Mouse (Mus musculus) frontal cortex, adult 2 months (tissue): ENCODE data around the gene Mtfr1l. TPM values are rescaled to one million over a fixed set of nuclear protein-coding genes. Genes with fewer than 3 reads are reported as not detected.
A peak's percentile ranks its signal among the peaks of the same experiment; 100 is the strongest.
"Not testable (repeated sequence)": the region's sequence is repeated elsewhere in the genome, so short reads cannot be mapped to it uniquely, and the experiment has no call there.

Source experiments
- DNase-seq, 2 experiments: peaks; one replicate each; pipeline ENCODE4 v3.0.0; 2022; ENCODE audit warnings: low spot score in 1 of 2; ENCODE audit errors: extremely low spot score in 1 of 2
- polyA plus RNA-seq: library from polyadenylated mRNA; depleted of rRNA; stranded (reverse); fragments of >200 nt; gene quantifications from 2 replicates; pipeline ENCODE4 v1.2.3, GENCODE M21; 2012; rRNA removed

The Mtfr1l gene
- polyA plus RNA-seq, 1 experiment: 135 TPM

GRCm38 (mm10) chr4:134494780-134495545 lies 40.2 kb downstream of the Mtfr1l start:
- DNase-seq: no peak

- DNase-seq: not testable (repeated sequence)
Observed at GRCm38 (mm10) chr4:134494161-134494560, 41.0 kb downstream of the Mtfr1l start.

DNA sequence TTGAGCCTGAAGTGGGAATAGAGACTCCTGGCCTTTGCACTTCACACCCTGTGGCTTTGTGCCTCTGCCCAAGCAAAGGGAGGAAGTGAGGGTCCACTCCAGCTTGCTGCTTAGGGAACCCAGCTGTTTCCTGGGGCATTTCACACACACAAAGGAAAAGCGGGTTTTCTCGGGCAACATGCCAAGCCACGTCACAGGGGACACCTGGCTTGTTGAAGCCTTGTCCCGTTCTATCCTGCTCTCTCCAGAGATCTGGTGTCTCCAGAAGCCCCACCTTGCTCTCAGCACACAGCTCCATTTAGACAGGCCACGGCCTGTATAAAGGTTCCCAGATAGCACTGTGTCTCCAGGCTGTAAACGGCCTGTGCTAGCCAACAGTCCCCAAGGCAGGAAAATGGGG lies 43.5 kb downstream of the Mtfr1l start:
- DNase-seq: no peak

GRCm38 (mm10) chr4:134489986-134490665 lies 45.1 kb downstream of the Mtfr1l start:
- DNase-seq: no peak

DNA sequence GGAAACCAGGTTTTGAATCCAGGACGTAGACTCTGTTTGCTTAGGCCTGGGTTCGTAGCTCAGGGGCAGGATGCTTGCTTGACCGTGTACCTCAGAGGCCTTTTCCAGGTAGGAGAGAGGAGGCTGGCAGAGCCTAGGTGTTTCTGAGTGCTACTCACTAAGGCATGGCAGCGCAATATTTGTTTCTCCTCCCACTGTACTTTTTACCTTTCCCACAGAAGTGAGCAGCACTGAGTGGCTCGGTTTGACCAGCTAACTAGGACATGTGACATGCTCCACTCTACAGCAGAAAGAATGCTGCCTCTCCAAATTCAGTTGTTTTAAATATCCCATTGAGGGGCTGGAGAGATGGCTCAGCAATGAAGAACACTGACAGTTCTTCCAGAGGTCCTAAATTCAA lies 47.0 kb downstream of the Mtfr1l start:
- no peak for DNase-seq

GRCm38 (mm10) chr4:134485151-134485900 lies 49.9 kb downstream of the Mtfr1l start:
- DNase-seq: no peak

DNA sequence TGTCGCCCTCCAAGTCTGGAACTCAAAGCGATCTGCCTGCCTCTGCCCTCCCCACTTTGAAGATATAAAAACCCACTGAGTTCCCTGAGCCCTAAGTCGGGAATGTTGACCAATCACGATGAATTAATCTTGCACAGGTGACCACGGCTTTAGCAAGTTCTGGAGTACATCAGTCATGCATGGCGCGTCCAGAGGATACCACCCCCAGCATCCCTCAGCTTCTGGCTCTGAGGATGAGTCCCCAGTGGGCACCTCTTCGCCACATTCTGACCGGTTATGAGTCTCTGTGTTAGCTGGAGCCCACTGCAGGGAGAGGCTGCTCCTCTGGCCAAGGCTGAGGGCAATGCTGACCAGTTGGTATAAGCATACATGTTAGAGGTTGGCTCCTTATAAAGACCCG lies 51.0 kb downstream of the Mtfr1l start:
- DNase-seq: no peak

DNA sequence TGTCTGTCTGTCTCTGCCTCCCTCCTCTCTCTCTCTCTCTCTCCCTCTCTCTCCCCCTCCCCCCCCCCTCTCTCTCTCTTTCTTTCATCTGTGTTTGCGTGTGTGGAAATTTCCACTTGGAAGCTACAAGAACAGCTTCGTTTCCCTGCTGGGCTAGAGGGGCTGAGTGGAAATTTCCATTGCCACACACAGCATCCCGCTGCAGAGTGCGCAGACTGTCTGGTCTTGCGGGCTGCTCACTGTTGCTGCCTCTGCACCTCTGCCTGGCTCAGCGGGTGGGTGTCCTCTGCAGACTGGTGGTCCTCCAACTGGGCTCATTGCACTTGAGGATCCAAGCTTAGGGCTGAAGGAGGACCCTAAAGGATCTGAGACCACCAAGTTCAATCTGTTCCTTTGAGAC lies 51.5 kb downstream of the Mtfr1l start:
- DNase-seq: peak in 1 of 2 experiments; percentile 75

GRCm38 (mm10) chr4:134483078-134483688 lies 52.0 kb downstream of the Mtfr1l start:
- no peak for DNase-seq

DNA sequence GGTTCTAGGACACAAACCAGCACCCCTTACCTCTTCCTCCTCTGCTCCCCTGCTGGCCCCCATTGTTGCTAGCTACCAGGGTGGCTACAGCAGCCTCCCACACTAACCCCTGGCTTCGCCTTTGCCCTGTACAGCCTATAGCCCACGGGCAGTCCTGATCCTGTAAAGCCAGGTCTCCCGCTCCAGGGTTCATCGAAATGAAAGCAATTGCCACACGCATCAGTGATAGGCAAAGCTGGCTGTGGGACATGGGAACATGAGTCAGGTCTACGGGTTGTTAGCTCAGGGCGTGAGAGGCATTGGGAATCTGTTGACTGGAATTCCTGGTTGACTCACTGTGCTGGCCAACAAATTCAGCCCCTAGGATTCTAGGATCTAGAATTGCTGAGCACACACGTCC lies 52.7 kb downstream of the Mtfr1l start:
- no peak for DNase-seq

DNA sequence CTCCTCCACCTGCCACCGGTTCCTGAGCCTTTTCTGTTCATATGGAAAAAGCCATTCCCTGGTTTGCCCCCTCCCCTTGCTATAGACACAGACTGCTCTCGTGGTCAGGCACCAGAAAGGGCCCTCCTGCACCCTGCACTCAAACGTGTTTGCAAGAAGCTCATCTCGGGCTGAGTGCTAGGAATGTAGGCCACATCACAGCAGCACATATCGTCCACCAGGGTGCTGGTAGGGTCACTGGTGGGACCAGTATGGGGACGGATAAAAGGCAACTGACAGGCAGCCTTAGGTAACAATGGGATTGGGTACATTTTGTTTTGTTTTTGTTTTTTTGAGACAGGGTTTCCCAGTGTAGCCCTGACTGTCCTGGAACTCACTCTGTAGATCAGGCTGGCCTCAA lies 53.9 kb downstream of the Mtfr1l start:
- no peak for DNase-seq

- DNase-seq: peak in 1 of 2 experiments; percentile 86
Observed at GRCm38 (mm10) chr4:134480864-134481263, 54.3 kb downstream of the Mtfr1l start.

DNA sequence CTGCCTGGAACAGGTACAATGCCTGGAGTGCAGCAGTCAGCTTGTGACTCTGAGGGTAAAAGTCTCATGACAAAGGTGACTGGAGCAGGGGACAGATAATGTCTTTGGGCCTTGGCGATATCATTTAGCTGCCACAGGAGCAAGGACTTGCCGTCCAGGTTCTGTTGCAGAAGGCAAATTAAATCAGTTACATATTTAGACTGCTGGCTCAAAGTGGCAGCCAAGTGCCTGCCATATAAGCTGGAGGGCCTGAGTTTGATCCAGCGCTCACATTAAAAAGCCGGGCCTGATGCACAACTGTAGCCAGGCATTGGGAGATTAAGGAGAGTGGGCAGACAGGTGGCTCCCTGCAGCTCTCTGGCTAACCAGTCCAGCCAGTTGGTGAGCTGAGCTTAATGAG lies 55.3 kb downstream of the Mtfr1l start:
- DNase-seq: no peak

DNA sequence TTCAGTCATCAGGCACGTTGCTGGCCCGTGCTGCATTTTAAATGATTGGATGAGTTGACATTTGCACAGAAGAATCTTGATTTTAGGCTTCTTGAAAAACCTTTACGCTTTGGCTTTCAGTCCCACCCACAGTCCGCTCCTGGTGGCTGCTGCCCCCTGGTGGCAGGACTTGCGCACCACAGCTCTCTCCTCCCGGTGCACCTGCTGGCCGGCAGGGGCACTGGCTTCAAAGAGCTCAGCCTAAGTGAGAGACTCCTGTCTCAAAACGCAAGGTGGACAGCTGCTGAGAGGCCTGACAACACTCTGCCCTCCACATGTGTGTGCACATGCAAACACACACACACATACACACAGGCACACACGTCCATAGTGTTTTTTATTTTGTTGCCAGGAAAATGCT lies 57.2 kb downstream of the Mtfr1l start:
- peak; percentile 74 to 98 for DNase-seq

DNA sequence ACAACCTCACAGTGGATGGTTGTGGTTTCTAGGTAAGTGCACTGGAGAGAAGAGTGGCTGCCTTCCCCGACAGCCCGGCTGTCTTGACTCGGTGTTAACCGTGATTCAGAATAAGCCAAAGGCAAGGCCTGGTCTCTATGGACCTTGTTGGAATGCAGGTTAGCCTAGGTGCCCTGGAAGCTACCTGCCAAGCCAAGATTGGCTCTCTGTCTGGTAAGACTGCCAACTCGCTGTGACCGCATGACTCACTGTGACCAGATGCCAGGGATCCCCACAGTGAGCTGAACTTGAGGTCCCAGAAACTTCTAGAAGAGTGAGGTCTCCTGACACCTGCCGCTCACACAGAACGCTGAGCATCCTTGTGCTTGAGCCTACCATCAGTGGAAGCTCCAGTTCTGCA lies 58.3 kb downstream of the Mtfr1l start:
- no peak for DNase-seq

Other genes with a start within 250 kb of the Mtfr1l start
- 8.5 and 8.9 TPM in 2 replicates for gene Pdik1l, start 247.5 kb downstream of the Mtfr1l start, polyA plus RNA-seq
- 0.15 and 0.36 TPM in 2 replicates for gene Trim63, start 220.3 kb downstream of the Mtfr1l start, polyA plus RNA-seq
- 0.29 and 0.58 TPM in 2 replicates for gene Slc30a2, start 192.2 kb downstream of the Mtfr1l start, polyA plus RNA-seq
- gene Extl1, start 151.5 kb downstream of the Mtfr1l start, polyA plus RNA-seq: 30.3 and 32.1 TPM in 2 replicates
- gene Pafah2, start 139.1 kb downstream of the Mtfr1l start, polyA plus RNA-seq: 11.4 and 12.4 TPM in 2 replicates
- gene Stmn1, start 67.1 kb downstream of the Mtfr1l start, polyA plus RNA-seq: 976 and 1,019 TPM in 2 replicates
- gene Paqr7, start 38.7 kb downstream of the Mtfr1l start, polyA plus RNA-seq: 60.0 and 65.6 TPM in 2 replicates
- 0.50 TPM in 1 of 2 replicates, not detected in the other for gene Aunip, start 24.4 kb downstream of the Mtfr1l start, polyA plus RNA-seq
- gene Selenon, start 16.8 kb upstream of the Mtfr1l start, polyA plus RNA-seq: 16.4 and 19.4 TPM in 2 replicates
- 17.2 and 20.6 TPM in 2 replicates for gene Man1c1, start 168.9 kb upstream of the Mtfr1l start, polyA plus RNA-seq
- 2.8 and 2.9 TPM in 2 replicates for gene Ldlrap1, start 232.6 kb upstream of the Mtfr1l start, polyA plus RNA-seq